Mouse (Mus musculus): ENCODE data around the gene Syt16. TPM values are rescaled to one million over a fixed set of nuclear protein-coding genes. Genes with fewer than 3 reads are reported as not detected.

The Syt16 gene
- total and polyA plus RNA-seq, 3 experiments = 0.05 TPM; not detected in 2

- Histone ChIP-seq H3K9ac (ENCODE audit: insufficient read depth, low read depth) (no peak overlapping the region), H3K27ac (ENCODE audit: insufficient read depth, low read depth) (no peak overlapping the region), H3K4me1 (ENCODE audit: control insufficient read depth in 1 of 2, insufficient read depth in 2 of 2) (0 out of 4 replicates have a peak, but pooled peaks cover 0 to 2% of the 10 kb centered on the region in 2 experiments), H3K36me3 (replicated peaks in 1 of 2; ENCODE audit: control insufficient read depth in 1 of 2, insufficient read depth in 1 of 2, low read length in 1 of 2) (peaks cover 0 to 12% of the 10 kb centered on the region in 2 experiments), H3K27me3 (replicated peaks) (no peaks in the 10 kb centered on the region), H3K4me3 (replicated peaks in 1 of 3; ENCODE audit: low read depth in 2 of 3, low read length in 2 of 3, poor library complexity in 1 of 3) (no peak overlapping the region), H3K4me2 (ENCODE audit: insufficient read depth, low read depth, poor library complexity, severe bottlenecking) (no peak overlapping the region), H3K79me2 (replicated peaks; ENCODE audit: control insufficient read depth, extremely low read depth, insufficient read depth, poor library complexity, severe bottlenecking) (no peaks in the 10 kb centered on the region), H3K9me3 (replicated peaks; ENCODE audit: low read length) (no peaks in the 10 kb centered on the region)
- no peak for TF ChIP-seq SIN3A (IDR thresholded peaks at IDR 0.05; ENCODE audit: low read length)
- no peak for TF ChIP-seq ZMIZ1 (IDR thresholded peaks at IDR 0.05; ENCODE audit: low read depth, low read length)
- no peak for TF ChIP-seq MEF2A (IDR thresholded peaks at IDR 0.05; ENCODE audit: borderline replicate concordance, low read depth, low read length)
- TF ChIP-seq NRF1 (IDR thresholded peaks at IDR 0.05; ENCODE audit: low read depth, low read length) = no peak
- TF ChIP-seq BHLHE40 (IDR thresholded peaks at IDR 0.05; ENCODE audit: low read depth, low read length) = no peak
- no peak for TF ChIP-seq ZC3H11A (IDR thresholded peaks at IDR 0.05; ENCODE audit: low read depth, low read length)
- no peak for TF ChIP-seq MAX (IDR thresholded peaks at IDR 0.05; ENCODE audit: low read length)
- no peak for DNase-seq (ENCODE audit: extremely low read depth)
- dilution Hi-C loops (cut with MboI; ENCODE audit: extremely low pct_ligation_motif_present, extremely low pct_unique_long_range_greater_than_20kb, low sequenced_read_pairs) = no loop called here
- in situ Hi-C loops (cut with MboI; ENCODE audit: low pct_ligation_motif_present, low pct_unique_long_range_greater_than_20kb, low sequenced_read_pairs) = no loop called here
These were observed 43.9 kb upstream of the Syt16 start for GRCm38 (mm10) chr12:73953420-73954186.

- no peaks in the 10 kb centered on the region for H3K9me3 ChIP-seq (replicated peaks; ENCODE audit: low read length)
- in situ Hi-C loops (cut with MboI; ENCODE audit: low pct_ligation_motif_present, low pct_unique_long_range_greater_than_20kb, low sequenced_read_pairs) = no loop called here
- no peak for DNase-seq (ENCODE audit: extremely low read depth)
- no peak overlapping the region for H3K27ac ChIP-seq (ENCODE audit: insufficient read depth, low read depth)
- no peaks in the 10 kb centered on the region for H3K27me3 ChIP-seq (replicated peaks)
- no peaks in the 10 kb centered on the region for H3K79me2 ChIP-seq (replicated peaks; ENCODE audit: control insufficient read depth, extremely low read depth, insufficient read depth, poor library complexity, severe bottlenecking)
- no peak overlapping the region for H3K4me2 ChIP-seq (ENCODE audit: insufficient read depth, low read depth, poor library complexity, severe bottlenecking)
- H3K4me3 ChIP-seq (replicated peaks in 1 of 3; ENCODE audit: low read depth in 2 of 3, low read length in 2 of 3, poor library complexity in 1 of 3) = no peak overlapping the region
- dilution Hi-C loops (cut with MboI; ENCODE audit: extremely low pct_ligation_motif_present, extremely low pct_unique_long_range_greater_than_20kb, low sequenced_read_pairs) = no loop called here
- H3K4me1 ChIP-seq (ENCODE audit: control insufficient read depth in 1 of 2, insufficient read depth in 2 of 2) = 0 out of 4 replicates have a peak, but pooled peaks cover 0 to 2% of the 10 kb centered on the region in 2 experiments
- TF ChIP-seq E2F4 (IDR thresholded peaks at IDR 0.05; ENCODE audit: insufficient replicate concordance, low read depth, low read length) (no peak), POLR2A (IDR thresholded peaks at IDR 0.05; ENCODE audit: low read depth, low read length) (no peak), MAZ (IDR thresholded peaks at IDR 0.05; ENCODE audit: low read depth, low read length) (no peak), USF2 (conservative IDR thresholded peaks at IDR 0.05; ENCODE audit: low read depth, low read length) (no peak), HCFC1 (IDR thresholded peaks at IDR 0.05; ENCODE audit: low read depth, low read length) (no peak), MAFK (IDR thresholded peaks at IDR 0.05; ENCODE audit: insufficient replicate concordance, low read length) (no peak), EP300 (IDR thresholded peaks at IDR 0.05; ENCODE audit: low read length) (no peak), UBTF (IDR thresholded peaks at IDR 0.05; ENCODE audit: low read depth, low read length) (no peak)
- H3K9ac ChIP-seq (ENCODE audit: insufficient read depth, low read depth) = no peak overlapping the region
- peaks cover 0 to under 1% of the 10 kb centered on the region in 2 experiments for H3K36me3 ChIP-seq (replicated peaks in 1 of 2; ENCODE audit: control insufficient read depth in 1 of 2, insufficient read depth in 1 of 2, low read length in 1 of 2)
These were observed 42.7 kb upstream of the Syt16 start for GRCm38 (mm10) chr12:73954785-73955184.
